Mouse (Mus musculus) midbrain, postnatal 0 days (tissue): ENCODE measurements at regions not wholly inside any gene's neighbourhood (a gene's known extent, or its start where the extent isn't known, plus 50 kb on each side); places are given as distances from the start of the nearest gene placed in this dataset.

ENCODE experiments used
- ATAC-seq: fragments of 200-750 bp; cut with Nextera tagmentation; 2 replicates; pipeline ENCODE4 v1.8.0; 2017; ENCODE audit warnings: moderate number of reproducible peaks, mild to moderate bottlenecking, moderate TSS enrichment, moderate library complexity; ENCODE audit not compliant: low FRiP score
- DNase-seq: peaks from one replicate; pipeline ENCODE4 v3.0.0-alpha.2; 2015; ENCODE audit warnings: low spot score
- H3K27ac ChIP-seq: fragments of 300-500 bp; sonication (generic); 2 replicates; pipeline ENCODE4 v1.5.1; 2014; ENCODE audit warnings: low read depth, mild to moderate bottlenecking, low read length, mixed read lengths
- H3K27me3 ChIP-seq: fragments of 300-500 bp; sonication (generic); 2 replicates; pipeline ENCODE4 v1.6.1; 2014; ENCODE audit warnings: low read length, control low read depth, mixed read lengths; ENCODE audit not compliant: insufficient read depth
- H3K36me3 ChIP-seq: fragments of 300-500 bp; sonication (generic); 2 replicates; pipeline ENCODE4 v1.6.1; 2014; ENCODE audit warnings: low read length, control low read depth, mixed read lengths; ENCODE audit not compliant: insufficient read depth
- H3K4me1 ChIP-seq: fragments of 300-500 bp; sonication (generic); 2 replicates; pipeline ENCODE4 v1.6.1; 2014; ENCODE audit warnings: mild to moderate bottlenecking, control low read depth, antibody characterized with exemption, low read length, mixed read lengths; ENCODE audit not compliant: insufficient read depth
- H3K4me2 ChIP-seq: fragments of 300-500 bp; sonication (generic); 2 replicates; pipeline ENCODE4 v1.6.1; 2014; ENCODE audit warnings: low read depth, mild to moderate bottlenecking, low read length, mixed read lengths; ENCODE audit not compliant: poor library complexity, severe bottlenecking
- H3K4me3 ChIP-seq: fragments of 300-500 bp; sonication (generic); 2 replicates; pipeline ENCODE4 v1.5.1; 2014; ENCODE audit warnings: low read depth, mild to moderate bottlenecking, low read length, moderate library complexity
- H3K9ac ChIP-seq: fragments of 300-500 bp; sonication (generic); replicated peaks from 2 replicates; pipeline ENCODE4 v1.6.1; 2014; ENCODE audit warnings: mild to moderate bottlenecking, low read length, moderate library complexity, mixed read lengths; ENCODE audit not compliant: poor library complexity, severe bottlenecking
- H3K9me3 ChIP-seq: fragments of 300-500 bp; sonication (generic); 2 replicates; pipeline ENCODE4 v1.6.1; 2016; ENCODE audit warnings: low read length, control low read depth
- CTCF ChIP-seq: IDR thresholded peaks from 2 replicates; pipeline ENCODE4 v1.5.1; 2016; ENCODE audit warnings: antibody characterized with exemption, mild to moderate bottlenecking
- WGBS: fragments of 180-500 bp; shearing (Covaris S2); extraction: QIAGEN DNeasy Blood & Tissue Kit; methylation state at CpG from one replicate; pipeline ENCODE4 v1.1.7; 2014; 5-methylcytosine and 5-hydroxymethylcytosine counted together

DNA sequence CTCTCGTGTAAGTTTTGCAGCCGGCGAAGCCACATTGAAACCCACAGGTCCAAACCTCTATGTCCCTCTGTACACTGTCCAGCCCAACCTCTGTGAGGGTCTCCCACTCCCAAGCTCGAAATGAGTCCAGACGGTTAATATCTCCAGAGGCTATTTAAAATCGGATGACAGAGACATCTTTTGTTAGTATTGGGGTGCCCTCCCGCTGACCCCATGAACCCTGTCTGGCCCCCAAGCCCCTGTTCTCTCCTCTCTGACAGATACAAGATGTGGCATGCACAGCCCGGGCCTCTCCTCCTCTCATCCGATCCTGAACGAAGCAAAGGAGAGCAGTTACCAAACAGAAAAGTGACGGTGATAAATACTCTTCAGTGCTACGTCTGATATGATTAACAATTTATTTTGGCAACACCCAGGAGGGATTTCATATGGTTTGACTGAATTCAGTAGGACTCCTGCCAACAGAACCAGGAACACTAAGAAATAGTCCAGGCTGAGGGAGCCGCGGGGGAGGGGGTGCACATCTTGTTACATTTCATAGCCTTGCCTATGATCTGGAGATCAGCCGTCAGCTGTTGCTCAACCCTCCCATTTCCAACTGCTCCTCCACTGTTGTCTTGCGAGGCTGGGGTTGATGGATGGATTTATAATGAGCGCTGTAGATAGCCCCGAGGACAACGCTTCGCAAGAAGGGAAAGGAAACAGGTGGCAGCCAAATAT, 266.6 kb upstream of the Klf3 start:
- no peak for TF ChIP-seq CTCF
- H3K36me3 ChIP-seq = no peaks in the 10 kb centered on the region
- peak; percentile 22 for DNase-seq
- H3K4me1 ChIP-seq = no peaks in the 10 kb centered on the region
- no peak overlapping the region for H3K27ac ChIP-seq
- H3K4me3 ChIP-seq = no peak overlapping the region
- no peak overlapping the region for H3K9ac ChIP-seq
- no peak for ATAC-seq
- H3K27me3 ChIP-seq = no peaks in the 10 kb centered on the region
- H3K9me3 ChIP-seq = no peaks in the 10 kb centered on the region
- WGBS = 80% methylated on average over 20 of the region's 20 CpGs
- H3K4me2 ChIP-seq = no peak overlapping the region

GRCm38 (mm10) chr5:64537113-64537780, 265.9 kb upstream of the Klf3 start:
- no peak overlapping the region for H3K4me2 ChIP-seq
- H3K9me3 ChIP-seq = no peaks in the 10 kb centered on the region
- no peaks in the 10 kb centered on the region for H3K27me3 ChIP-seq
- no peaks in the 10 kb centered on the region for H3K36me3 ChIP-seq
- H3K9ac ChIP-seq = no peak overlapping the region
- DNase-seq (no peak), ATAC-seq (no peak)
- no peak overlapping the region for H3K27ac ChIP-seq
- no peaks in the 10 kb centered on the region for H3K4me1 ChIP-seq
- TF ChIP-seq CTCF = no peak
- WGBS = 88% methylated on average over 10 of the region's 10 CpGs
- H3K4me3 ChIP-seq = no peak overlapping the region

- Histone ChIP-seq H3K9ac (no peak overlapping the region), H3K36me3 (no peaks in the 10 kb centered on the region), H3K9me3 (0 out of 2 replicates have a peak, but pooled peaks cover 4% of the 10 kb centered on the region), H3K27ac (no peak overlapping the region), H3K4me2 (no peak overlapping the region), H3K4me3 (no peak overlapping the region), H3K27me3 (no peaks in the 10 kb centered on the region), H3K4me1 (no peaks in the 10 kb centered on the region)
- ATAC-seq (no peak), DNase-seq (peak; percentile 8)
- TF ChIP-seq CTCF = no peak
Observed at GRCm38 (mm10) chr5:64541765-64542164, 261.4 kb upstream of the Klf3 start.

GRCm38 (mm10) chr5:64555931-64556330, 247.3 kb upstream of the Klf3 start:
- Histone ChIP-seq H3K9me3 (no peaks in the 10 kb centered on the region), H3K27ac (no peak overlapping the region), H3K9ac (no peak overlapping the region), H3K4me3 (no peak overlapping the region), H3K27me3 (no peaks in the 10 kb centered on the region), H3K4me1 (no peaks in the 10 kb centered on the region), H3K36me3 (no peaks in the 10 kb centered on the region), H3K4me2 (no peak overlapping the region)
- DNase-seq = no peak
- no peak for ATAC-seq
- no peak for TF ChIP-seq CTCF
- WGBS = 92% methylated on average over 7 of the region's 7 CpGs

- Histone ChIP-seq H3K27me3 (no peaks in the 10 kb centered on the region), H3K27ac (no peak overlapping the region), H3K4me1 (no peaks in the 10 kb centered on the region), H3K9me3 (no peaks in the 10 kb centered on the region), H3K36me3 (no peaks in the 10 kb centered on the region), H3K4me2 (no peak overlapping the region), H3K4me3 (no peak overlapping the region), H3K9ac (no peak overlapping the region)
- ATAC-seq (no peak), DNase-seq (no peak)
- WGBS = 91% methylated on average over 13 of the region's 13 CpGs
- no peak for TF ChIP-seq CTCF
Observed at GRCm38 (mm10) chr5:64566451-64567390, 236.5 kb upstream of the Klf3 start.

DNA sequence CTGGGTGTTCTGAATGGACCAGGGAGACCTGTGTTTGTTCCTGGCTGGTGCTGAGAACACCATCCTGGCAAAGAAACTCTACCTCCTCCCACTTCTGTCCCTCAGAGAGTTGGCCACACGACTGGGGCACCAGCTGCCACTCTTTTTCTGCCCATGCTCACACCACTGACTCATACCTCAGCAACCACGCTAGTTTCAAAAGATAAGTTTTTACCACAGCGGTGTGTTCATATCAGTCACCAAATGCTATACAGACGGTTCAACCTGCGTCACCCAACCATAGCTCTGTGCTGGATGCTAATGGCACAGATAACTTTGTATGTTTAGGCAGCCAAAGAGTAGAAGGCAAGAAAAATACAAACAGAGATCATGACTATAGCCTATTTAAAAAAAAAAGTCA, 235.4 kb upstream of the Klf3 start:
- no peak for ATAC-seq
- no peak for TF ChIP-seq CTCF

More for the DNA sequence above, 235.4 kb upstream of the Klf3 start:
- DNase-seq = no peak
- Histone ChIP-seq H3K36me3 (no peaks in the 10 kb centered on the region), H3K4me3 (no peak overlapping the region), H3K4me2 (no peak overlapping the region), H3K9ac (no peak overlapping the region), H3K27me3 (no peaks in the 10 kb centered on the region), H3K4me1 (no peaks in the 10 kb centered on the region), H3K27ac (no peak overlapping the region), H3K9me3 (no peaks in the 10 kb centered on the region)
- 95% methylated on average over 5 of the region's 5 CpGs for WGBS
